Mouse (Mus musculus): ENCODE results near the gene Npr3. TPM values are rescaled to one million over a fixed set of nuclear protein-coding genes. Genes with fewer than 3 reads are reported as not detected.

The Npr3 gene
- 2.1 and 4.7 TPM in 2 replicates for polyA plus RNA-seq (2012; rRNA removed)

DNA sequence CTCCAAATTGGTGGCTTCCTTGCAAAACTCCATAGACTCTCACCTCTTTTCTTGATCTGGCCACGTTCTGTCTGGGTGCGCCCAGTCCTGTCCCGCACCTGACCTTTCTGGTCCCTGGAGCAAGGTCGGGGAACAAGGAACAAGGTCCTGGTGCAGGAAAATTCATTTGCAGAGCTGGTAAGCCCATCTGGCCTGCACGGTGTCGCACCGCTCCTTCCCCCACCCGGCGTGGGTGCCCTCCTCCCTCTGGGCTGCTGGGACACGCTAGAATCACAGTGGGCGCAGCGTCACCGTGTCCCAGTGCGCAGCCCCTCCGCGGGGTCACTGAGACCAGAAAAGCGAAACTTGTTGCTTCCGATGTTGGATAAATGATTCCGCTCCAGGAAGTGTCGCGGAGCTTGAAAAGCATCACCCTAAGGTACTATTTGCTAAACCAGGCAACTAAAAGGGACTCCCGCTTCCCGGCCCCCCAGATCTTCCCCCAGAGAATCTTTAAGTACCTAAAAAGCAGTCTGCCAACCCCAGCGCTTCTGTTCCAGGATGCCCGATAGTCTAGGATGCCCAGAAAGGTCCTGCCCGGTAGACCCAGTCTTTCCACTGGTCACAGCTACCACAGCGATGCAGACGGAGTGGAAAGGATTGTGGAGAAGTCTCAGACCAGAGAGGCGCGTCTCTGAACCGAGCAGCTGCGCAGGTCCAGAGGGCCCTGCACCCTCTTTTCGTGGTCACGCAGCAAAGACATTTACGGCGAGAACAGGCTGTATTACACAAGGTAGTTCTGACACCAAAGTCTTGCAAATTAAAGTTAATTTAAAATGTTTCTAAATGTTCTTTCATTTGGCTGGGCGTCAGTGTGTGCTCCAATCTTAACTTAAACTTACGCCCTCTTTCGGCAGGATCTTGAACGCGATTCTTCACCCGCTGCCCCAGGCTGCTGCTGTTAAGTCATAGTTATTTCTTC, at the start of gene Npr3:
TSS of gene Npr3 (minus strand) at position 717 of the 961 bp plus-strand sequence.
- DNase-seq (ENCODE audit: low read depth), result peak; percentile 78
- TF ChIP-seq CTCF (IDR thresholded peaks at IDR 0.05; ENCODE audit: borderline replicate concordance, extremely low read depth, insufficient read depth, insufficient read length), result peak; percentile 56; the same call in 1 of the 2 replicates
- TF ChIP-seq POLR2A (IDR thresholded peaks at IDR 0.05; ENCODE audit: borderline replicate concordance, extremely low read depth, insufficient read depth, insufficient read length, poor library complexity, severe bottlenecking), result no peak

DNA sequence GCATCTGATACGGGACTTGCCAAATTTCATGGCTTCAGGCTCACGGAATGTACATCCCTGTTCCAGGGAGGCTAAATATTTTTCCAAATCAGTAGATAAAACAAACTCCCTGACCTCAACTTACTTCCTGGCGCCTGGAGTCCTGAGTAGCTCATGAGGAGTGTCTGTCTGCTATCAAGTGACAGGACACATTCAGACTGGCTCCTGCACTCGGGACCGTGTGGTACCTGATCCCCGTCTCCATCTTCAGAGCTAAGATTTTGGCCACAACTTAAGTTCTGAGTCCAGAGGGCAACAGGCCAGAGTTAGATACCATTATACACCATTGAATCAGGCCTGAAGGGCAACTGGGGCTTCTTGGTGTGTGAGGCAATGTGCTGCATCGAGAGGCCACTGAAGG, 49.0 kb upstream of the Npr3 start:
- DNase-seq (ENCODE audit: low read depth), result no peak
- TF ChIP-seq POLR2A (IDR thresholded peaks at IDR 0.05; ENCODE audit: borderline replicate concordance, extremely low read depth, insufficient read depth, insufficient read length, poor library complexity, severe bottlenecking) (no peak), CTCF (IDR thresholded peaks at IDR 0.05; ENCODE audit: borderline replicate concordance, extremely low read depth, insufficient read depth, insufficient read length) (no peak)

DNA sequence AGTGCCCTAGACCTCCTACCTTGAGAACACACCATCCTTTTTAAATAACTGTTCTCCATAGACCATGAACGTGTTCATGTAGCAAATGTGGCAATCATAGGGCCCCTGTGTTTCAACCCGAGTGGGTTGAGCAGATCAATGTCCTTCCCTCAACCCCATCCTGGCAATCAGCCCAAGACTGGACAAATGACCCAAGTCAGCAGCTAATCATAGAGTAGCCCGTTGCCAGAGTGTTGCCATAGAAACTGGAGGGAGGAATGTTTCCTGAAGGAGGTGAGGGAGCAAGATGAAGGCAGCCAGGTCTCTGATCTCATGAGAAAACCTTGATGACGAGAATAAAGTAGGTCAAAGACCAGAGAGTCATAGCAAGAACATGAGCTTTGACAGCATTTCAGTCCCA, 47.1 kb upstream of the Npr3 start:
- TF ChIP-seq CTCF (IDR thresholded peaks at IDR 0.05; ENCODE audit: borderline replicate concordance, extremely low read depth, insufficient read depth, insufficient read length) (no peak), POLR2A (IDR thresholded peaks at IDR 0.05; ENCODE audit: borderline replicate concordance, extremely low read depth, insufficient read depth, insufficient read length, poor library complexity, severe bottlenecking) (no peak)
- DNase-seq (ENCODE audit: low read depth), result no peak

DNA sequence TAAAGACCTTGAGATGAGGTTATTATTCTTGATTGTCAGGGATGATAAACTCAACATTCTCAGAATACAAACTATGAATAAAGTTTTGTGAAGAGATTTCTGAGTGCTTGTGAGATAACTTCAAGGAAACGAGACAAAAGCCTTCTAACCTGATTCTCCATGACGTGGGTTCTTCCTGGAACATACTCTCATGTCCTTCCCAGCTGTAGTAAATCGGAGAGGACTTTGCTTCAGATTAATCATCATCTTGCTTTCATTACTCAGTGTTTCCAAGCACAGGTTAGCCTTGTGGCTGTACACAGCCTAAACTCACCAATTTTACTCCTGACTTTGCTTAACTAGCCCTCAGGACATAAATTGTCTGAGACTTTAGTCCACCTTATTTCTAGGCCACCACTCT, 45.1 kb upstream of the Npr3 start:
- no peak for DNase-seq (ENCODE audit: low read depth)
- TF ChIP-seq CTCF (IDR thresholded peaks at IDR 0.05; ENCODE audit: borderline replicate concordance, extremely low read depth, insufficient read depth, insufficient read length) (no peak), POLR2A (IDR thresholded peaks at IDR 0.05; ENCODE audit: borderline replicate concordance, extremely low read depth, insufficient read depth, insufficient read length, poor library complexity, severe bottlenecking) (no peak)

DNA sequence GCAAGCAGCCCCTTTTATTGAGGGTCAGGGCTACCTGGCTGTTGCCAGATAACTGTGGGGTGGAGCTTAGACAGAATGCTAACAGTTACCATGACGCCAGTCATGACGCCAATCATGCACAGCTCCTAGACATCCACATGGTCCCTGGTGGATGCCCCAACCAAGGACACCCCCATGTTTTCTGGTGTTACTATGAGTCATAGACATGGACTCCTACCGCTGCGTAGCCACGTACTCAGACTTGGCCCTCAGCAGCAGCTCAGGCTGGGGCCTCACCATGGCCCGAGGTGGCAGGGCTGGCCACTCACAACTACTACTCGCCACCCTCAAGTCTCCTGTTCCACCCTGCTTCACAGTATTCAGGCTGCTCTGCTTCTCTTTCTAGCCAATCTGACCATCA, 44.1 kb upstream of the Npr3 start:
- no peak for TF ChIP-seq CTCF (IDR thresholded peaks at IDR 0.05; ENCODE audit: borderline replicate concordance, extremely low read depth, insufficient read depth, insufficient read length)
- no peak for TF ChIP-seq POLR2A (IDR thresholded peaks at IDR 0.05; ENCODE audit: borderline replicate concordance, extremely low read depth, insufficient read depth, insufficient read length, poor library complexity, severe bottlenecking)
- no peak for DNase-seq (ENCODE audit: low read depth)

DNA sequence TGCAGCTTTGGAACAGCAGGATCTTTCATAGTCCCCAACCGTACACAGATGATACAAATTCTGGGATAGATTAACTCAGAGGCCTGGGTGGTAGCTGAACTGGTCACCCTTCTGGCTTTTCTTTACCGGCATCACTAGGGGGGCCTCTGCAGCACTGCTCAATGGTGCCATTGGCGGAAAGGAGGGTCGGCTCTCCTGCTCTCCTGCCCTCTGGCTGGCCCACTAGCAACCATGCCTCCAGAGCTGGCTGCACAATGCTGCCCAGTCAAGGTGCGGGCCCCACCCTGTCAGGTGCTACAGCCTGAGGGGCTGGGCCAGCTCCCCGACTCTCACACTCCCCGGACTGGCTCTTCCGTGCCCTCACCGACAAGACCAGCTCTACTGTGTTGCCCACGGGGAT, 43.1 kb upstream of the Npr3 start:
- no peak for TF ChIP-seq CTCF (IDR thresholded peaks at IDR 0.05; ENCODE audit: borderline replicate concordance, extremely low read depth, insufficient read depth, insufficient read length)
- TF ChIP-seq POLR2A (IDR thresholded peaks at IDR 0.05; ENCODE audit: borderline replicate concordance, extremely low read depth, insufficient read depth, insufficient read length, poor library complexity, severe bottlenecking), result no peak
- no peak for DNase-seq (ENCODE audit: low read depth)

DNA sequence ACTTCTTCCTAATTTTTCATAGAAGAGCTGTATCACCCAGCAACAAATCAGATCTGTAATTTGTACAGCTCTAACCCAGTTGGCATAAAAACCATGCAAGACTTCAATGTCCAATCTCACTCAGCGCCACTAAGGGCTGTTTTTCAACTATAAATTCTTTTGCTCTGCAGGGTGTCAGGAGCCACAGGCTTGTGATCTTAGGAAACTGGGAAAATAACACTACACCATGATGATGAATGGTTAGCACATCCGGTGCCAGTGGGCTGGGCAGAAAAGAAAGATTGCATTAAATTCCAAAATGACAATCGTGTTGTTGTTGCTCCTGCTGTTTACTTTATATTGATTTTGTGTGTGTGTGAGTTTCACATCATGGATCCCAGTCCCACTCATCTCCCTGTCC, 42.4 kb upstream of the Npr3 start:
- TF ChIP-seq CTCF (IDR thresholded peaks at IDR 0.05; ENCODE audit: borderline replicate concordance, extremely low read depth, insufficient read depth, insufficient read length), result no peak
- no peak for TF ChIP-seq POLR2A (IDR thresholded peaks at IDR 0.05; ENCODE audit: borderline replicate concordance, extremely low read depth, insufficient read depth, insufficient read length, poor library complexity, severe bottlenecking)
- DNase-seq (ENCODE audit: low read depth), result no peak

DNA sequence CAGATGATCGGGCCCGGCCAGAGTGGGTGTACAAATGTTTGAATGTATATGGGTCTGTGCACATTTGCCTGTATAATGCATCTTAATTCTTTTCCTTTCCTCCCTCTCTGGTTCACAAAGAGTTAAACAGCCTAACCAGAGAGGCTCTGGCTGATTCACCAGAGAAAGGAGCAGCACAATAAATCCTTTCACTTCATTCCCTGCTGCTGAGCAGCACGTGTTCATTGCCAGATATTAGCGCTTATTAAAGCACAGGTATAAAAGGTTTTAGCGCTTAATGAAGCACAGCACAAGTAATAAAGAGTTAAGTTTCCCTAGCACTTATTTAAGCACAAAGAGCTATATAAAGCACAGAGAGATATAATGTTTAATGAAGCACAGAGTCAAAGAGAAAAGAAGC, 33.8 kb upstream of the Npr3 start:
- TF ChIP-seq CTCF (IDR thresholded peaks at IDR 0.05; ENCODE audit: borderline replicate concordance, extremely low read depth, insufficient read depth, insufficient read length) (no peak), POLR2A (IDR thresholded peaks at IDR 0.05; ENCODE audit: borderline replicate concordance, extremely low read depth, insufficient read depth, insufficient read length, poor library complexity, severe bottlenecking) (no peak)
- DNase-seq (ENCODE audit: low read depth), result peak; percentile 45

DNA sequence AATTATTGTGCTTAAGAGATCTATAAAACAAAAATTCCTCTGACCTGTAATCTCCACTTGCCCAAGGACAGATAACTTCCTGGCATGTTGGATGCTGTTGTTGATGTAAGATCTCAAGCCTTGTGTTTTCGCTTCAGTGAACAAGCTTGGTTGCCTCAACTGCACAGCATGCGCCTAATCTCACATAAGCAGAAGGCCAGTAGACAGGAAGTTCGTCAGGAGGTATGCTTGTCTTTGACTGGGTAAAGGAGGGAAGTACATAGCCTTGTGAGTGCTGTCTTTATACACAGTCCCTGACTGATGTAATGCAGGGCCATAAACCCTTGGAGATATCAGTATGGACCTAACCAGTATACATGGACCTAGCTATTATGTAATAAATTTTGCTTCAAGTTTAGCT, 20.7 kb upstream of the Npr3 start:
- no peak for DNase-seq (ENCODE audit: low read depth)
- TF ChIP-seq CTCF (IDR thresholded peaks at IDR 0.05; ENCODE audit: borderline replicate concordance, extremely low read depth, insufficient read depth, insufficient read length) (no peak), POLR2A (IDR thresholded peaks at IDR 0.05; ENCODE audit: borderline replicate concordance, extremely low read depth, insufficient read depth, insufficient read length, poor library complexity, severe bottlenecking) (no peak)

DNA sequence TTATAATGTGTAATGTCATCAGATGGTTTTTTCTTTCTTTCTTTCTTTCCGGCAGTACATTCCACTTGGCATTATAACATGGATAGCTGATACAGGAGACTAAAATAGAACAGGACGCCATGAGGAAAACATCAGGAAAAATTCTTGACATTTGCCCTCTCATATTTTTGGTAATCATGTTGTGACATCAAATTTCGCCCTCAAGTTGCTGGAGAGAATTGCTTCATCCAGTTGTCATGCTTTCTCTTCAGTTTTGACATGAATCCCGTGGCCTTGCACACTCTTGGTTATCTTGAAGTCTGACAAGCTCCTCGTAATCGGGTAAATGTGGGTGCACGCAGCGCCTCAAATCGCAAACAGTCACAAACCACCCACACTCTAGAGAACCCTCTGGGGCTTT, 7.0 kb upstream of the Npr3 start:
- TF ChIP-seq POLR2A (IDR thresholded peaks at IDR 0.05; ENCODE audit: borderline replicate concordance, extremely low read depth, insufficient read depth, insufficient read length, poor library complexity, severe bottlenecking), result no peak
- no peak for TF ChIP-seq CTCF (IDR thresholded peaks at IDR 0.05; ENCODE audit: borderline replicate concordance, extremely low read depth, insufficient read depth, insufficient read length)
- DNase-seq (ENCODE audit: low read depth), result no peak

DNA sequence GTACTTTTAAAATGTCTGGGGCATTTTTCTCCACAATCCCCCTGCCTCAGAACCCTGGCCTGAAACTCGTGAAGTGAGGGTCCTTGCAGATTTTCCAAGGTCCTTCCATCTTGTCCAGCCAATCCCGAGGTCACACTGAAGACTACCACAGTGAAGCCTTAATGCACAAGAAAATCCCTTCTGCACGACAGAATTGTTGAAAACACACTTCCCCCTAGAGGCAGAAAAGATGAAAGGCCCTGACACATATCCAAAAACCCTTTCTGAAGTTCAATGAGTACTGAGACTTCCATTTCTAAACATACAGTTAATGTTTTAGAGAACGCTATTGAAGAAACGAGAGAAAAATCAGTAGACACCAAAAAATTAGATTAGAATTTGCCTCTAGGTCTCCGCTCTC, 2.8 kb upstream of the Npr3 start:
- peak; percentile 56 for DNase-seq (ENCODE audit: low read depth)
- TF ChIP-seq CTCF (IDR thresholded peaks at IDR 0.05; ENCODE audit: borderline replicate concordance, extremely low read depth, insufficient read depth, insufficient read length) (peak; percentile 28; the same call in 1 of the 2 replicates), POLR2A (IDR thresholded peaks at IDR 0.05; ENCODE audit: borderline replicate concordance, extremely low read depth, insufficient read depth, insufficient read length, poor library complexity, severe bottlenecking) (no peak)

DNA sequence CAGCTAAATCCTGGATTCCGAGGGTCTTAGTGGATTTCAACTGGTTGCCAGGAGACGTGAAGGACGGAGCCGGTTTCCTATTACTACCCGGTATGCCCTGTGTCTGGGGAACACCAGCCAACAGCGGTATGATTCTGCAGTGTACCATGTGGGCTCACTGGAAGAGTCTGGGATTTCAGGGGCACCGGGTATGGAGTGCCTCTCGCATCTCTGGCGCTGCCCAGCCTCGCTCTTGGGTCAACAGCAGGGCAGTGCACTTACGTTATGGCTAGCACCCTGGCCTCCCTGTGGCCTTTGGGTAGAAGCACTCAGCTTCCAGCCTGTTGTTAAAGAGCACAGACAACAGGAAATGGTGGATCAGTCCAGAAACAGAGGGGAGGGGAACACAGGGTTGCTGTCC, 1.1 kb upstream of the Npr3 start:
- DNase-seq (ENCODE audit: low read depth), result peak; percentile 54
- no peak for TF ChIP-seq POLR2A (IDR thresholded peaks at IDR 0.05; ENCODE audit: borderline replicate concordance, extremely low read depth, insufficient read depth, insufficient read length, poor library complexity, severe bottlenecking)
- TF ChIP-seq CTCF (IDR thresholded peaks at IDR 0.05; ENCODE audit: borderline replicate concordance, extremely low read depth, insufficient read depth, insufficient read length), result no peak

Data from brain, embryonic 14.5 days (tissue).